Mouse (Mus musculus) brain, embryonic 18.5 days (tissue): ENCODE data around the gene Olfr1170.

Experiments used
- DNase-seq: peaks from one replicate; pipeline ENCODE4 v3.0.0-alpha.2; 2012; ENCODE audit warnings: low read depth, low spot score

Olfr1170 gene

DNA sequence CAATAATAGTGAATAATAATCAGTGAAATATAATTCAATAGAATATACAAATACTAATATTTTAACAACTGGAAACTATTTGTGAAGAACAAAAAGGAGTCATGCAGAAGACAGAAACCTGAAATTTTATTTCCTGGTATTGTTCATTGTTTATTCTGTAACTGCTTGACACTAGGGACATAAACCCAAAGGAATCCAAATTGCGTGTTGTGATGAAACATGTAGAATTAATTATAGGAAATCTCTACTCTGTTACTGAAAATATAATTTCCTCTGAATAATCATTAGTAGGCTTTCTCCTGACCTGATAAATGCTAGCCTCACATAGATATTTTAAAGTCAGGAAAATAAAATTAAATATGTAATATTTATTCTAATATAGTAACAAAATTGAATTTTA is at the start of gene Olfr1170:
Gene Olfr1170 (minus strand): TSS at position 101 of the 400 bp plus-strand sequence.
- no peak for DNase-seq

DNA sequence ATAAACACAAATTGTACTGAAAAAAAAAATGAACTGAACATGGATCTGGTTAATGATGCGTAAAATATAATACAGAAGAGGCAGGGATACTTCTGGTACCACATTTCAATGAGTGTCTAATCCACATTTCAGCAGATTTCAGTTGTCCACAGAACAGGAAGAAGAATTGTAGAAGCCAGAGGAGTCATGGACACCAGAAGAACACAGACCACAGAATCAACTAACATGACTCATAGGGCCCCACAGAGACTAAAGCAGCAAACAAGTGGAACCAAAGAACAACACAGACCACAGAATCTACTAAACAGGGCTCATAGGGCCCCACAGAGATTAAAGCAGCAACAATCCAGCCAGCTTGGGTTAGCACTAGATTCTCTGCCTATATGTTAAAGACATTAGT is 7.3 kb downstream of the Olfr1170 start:
- no peak for DNase-seq

DNA sequence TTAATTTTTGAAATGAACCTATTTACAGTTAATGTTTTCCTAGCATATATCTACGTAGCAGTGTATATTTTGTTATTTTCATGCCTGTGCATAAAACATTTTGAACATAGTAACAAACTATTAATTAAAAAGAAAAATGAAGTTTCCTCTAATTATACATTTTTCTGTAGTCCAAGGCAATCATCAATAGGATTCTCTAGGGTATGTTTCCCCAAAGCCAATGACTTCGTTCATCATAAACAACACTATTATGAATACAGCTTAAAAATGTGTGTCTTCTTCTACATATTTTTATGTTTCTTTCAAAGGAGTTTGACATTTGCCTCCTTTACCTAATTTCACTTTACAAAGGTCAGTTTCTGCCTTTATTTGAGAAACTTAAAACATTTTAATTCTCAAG is 46.6 kb downstream of the Olfr1170 start, which contains the start of gene Olfr1168:
Gene Olfr1168 (plus strand): TSS at position 301 of the 400 bp plus-strand sequence.
- DNase-seq, result no peak
